Mouse (Mus musculus) right cerebral cortex, postnatal 36 days (tissue): ENCODE data around the gene Coro1a.

Experiments used
- DNase-seq, 2 experiments: peaks; one replicate each; pipeline ENCODE4 v3.0.0; 2022; ENCODE audit warnings: low spot score in 2 of 2, mixed read lengths in 1 of 2

Gene Coro1a

GRCm38 (mm10) chr7:126708175-126708952, 777 bp upstream of the Coro1a start:
- DNase-seq = no peak

GRCm38 (mm10) chr7:126704121-126704980, 3.2 kb downstream of the Coro1a start:
- DNase-seq = peak; percentile 90 to 92

GRCm38 (mm10) chr7:126703757-126704077, 3.9 kb downstream of the Coro1a start:
- no peak for DNase-seq

- no peak for DNase-seq
Observed at GRCm38 (mm10) chr7:126702861-126703756, 4.5 kb downstream of the Coro1a start.

- no peak for DNase-seq
Observed at GRCm38 (mm10) chr7:126702358-126702757, 5.2 kb downstream of the Coro1a start.

GRCm38 (mm10) chr7:126701559-126702357, 5.8 kb downstream of the Coro1a start:
- no peak for DNase-seq

- DNase-seq = peak; percentile 84 to 89
Observed at GRCm38 (mm10) chr7:126701070-126701469, 6.5 kb downstream of the Coro1a start.

- DNase-seq = no peak
Observed at GRCm38 (mm10) chr7:126700063-126701015, 7.2 kb downstream of the Coro1a start.

GRCm38 (mm10) chr7:126697838-126698237, 9.7 kb downstream of the Coro1a start:
- DNase-seq = no peak

- no peak for DNase-seq
Observed at GRCm38 (mm10) chr7:126696886-126697285, 10.7 kb downstream of the Coro1a start.

- no peak for DNase-seq
Observed at GRCm38 (mm10) chr7:126696303-126696702, 11.3 kb downstream of the Coro1a start.

- DNase-seq = peak; percentile 92 to 94
Observed at GRCm38 (mm10) chr7:126695631-126696207, 11.9 kb downstream of the Coro1a start, which contains the start of gene Slx1b. Gene Slx1b (minus strand): TSS chr7:126695784.

- no peak for DNase-seq
Observed at GRCm38 (mm10) chr7:126695210-126695611, 12.4 kb downstream of the Coro1a start, which contains the start of gene Bola2. Gene Bola2 (plus strand): TSS chr7:126695401.

- DNase-seq = no peak
Observed at GRCm38 (mm10) chr7:126694441-126695051, 13.0 kb downstream of the Coro1a start.

- no peak for DNase-seq
Observed at GRCm38 (mm10) chr7:126693781-126694180, 13.8 kb downstream of the Coro1a start.

GRCm38 (mm10) chr7:126693256-126693655, 14.3 kb downstream of the Coro1a start:
- DNase-seq = peak; percentile 57 to 70

- no peak for DNase-seq
Observed at GRCm38 (mm10) chr7:126692426-126692825, 15.2 kb downstream of the Coro1a start.

GRCm38 (mm10) chr7:126691676-126692075, 15.9 kb downstream of the Coro1a start:
- DNase-seq = no peak

- DNase-seq = no peak
Observed at GRCm38 (mm10) chr7:126690737-126691136, 16.9 kb downstream of the Coro1a start.
